Mouse (Mus musculus) liver, embryonic 12.5 days (tissue): ENCODE results near the gene Kctd3. TPM values are rescaled to one million over a fixed set of nuclear protein-coding genes. Genes with fewer than 3 reads are reported as not detected.

Source experiments
- ATAC-seq: fragments of 200-750 bp; cut with Nextera tagmentation; 2 replicates; pipeline ENCODE4 v1.8.0; 2017; ENCODE audit warnings: moderate number of reproducible peaks, mild to moderate bottlenecking, moderate library complexity
- H3K27ac ChIP-seq: fragments of 300-500 bp; sonication (generic); 2 replicates; pipeline ENCODE4 v1.5.1; 2016; ENCODE audit warnings: mild to moderate bottlenecking
- H3K27me3 ChIP-seq: fragments of 300-500 bp; sonication (generic); replicated peaks from 2 replicates; pipeline ENCODE4 v1.6.1; 2016; ENCODE audit warnings: mild to moderate bottlenecking, moderate library complexity
- H3K36me3 ChIP-seq: fragments of 300-500 bp; sonication (generic); 2 replicates; pipeline ENCODE4 v1.6.1; 2016; ENCODE audit warnings: mild to moderate bottlenecking, moderate library complexity
- H3K4me1 ChIP-seq: fragments of 300-500 bp; sonication (generic); 2 replicates; pipeline ENCODE4 v1.6.1; 2016
- H3K4me2 ChIP-seq: fragments of 300-500 bp; sonication (generic); 2 replicates; pipeline ENCODE4 v1.6.1; 2016; ENCODE audit warnings: mild to moderate bottlenecking, moderate library complexity
- H3K4me3 ChIP-seq: fragments of 300-500 bp; sonication (generic); 2 replicates; pipeline ENCODE4 v1.5.1; 2016; ENCODE audit warnings: mild to moderate bottlenecking, moderate library complexity
- H3K9ac ChIP-seq: fragments of 300-500 bp; sonication (generic); 2 replicates; pipeline ENCODE4 v1.6.1; 2016; ENCODE audit warnings: mild to moderate bottlenecking, moderate library complexity
- H3K9me3 ChIP-seq: fragments of 300-500 bp; sonication (generic); replicated peaks from 2 replicates; pipeline ENCODE4 v1.6.1; 2016; ENCODE audit warnings: mild to moderate bottlenecking, moderate library complexity
- whole genome bisulfite sequencing: fragments of 180-500 bp; shearing (Covaris S2); methylation state at CpG from one replicate; pipeline ENCODE4 v1.1.7; 2016; ENCODE audit not compliant: insufficient replicate concordance; 5-methylcytosine and 5-hydroxymethylcytosine counted together
- polyA plus RNA-seq: library from polyadenylated mRNA; unstranded; fragments of >200 nt; fragmentation: Nextera tagmentation; extraction: Ambion mirVana; gene quantifications from 2 replicates; pipeline ENCODE4 v1.2.1, GENCODE M21; 2016

Gene Kctd3
- polyA plus RNA-seq, 1 experiment from 2014 or later, result 18.3 TPM

DNA sequence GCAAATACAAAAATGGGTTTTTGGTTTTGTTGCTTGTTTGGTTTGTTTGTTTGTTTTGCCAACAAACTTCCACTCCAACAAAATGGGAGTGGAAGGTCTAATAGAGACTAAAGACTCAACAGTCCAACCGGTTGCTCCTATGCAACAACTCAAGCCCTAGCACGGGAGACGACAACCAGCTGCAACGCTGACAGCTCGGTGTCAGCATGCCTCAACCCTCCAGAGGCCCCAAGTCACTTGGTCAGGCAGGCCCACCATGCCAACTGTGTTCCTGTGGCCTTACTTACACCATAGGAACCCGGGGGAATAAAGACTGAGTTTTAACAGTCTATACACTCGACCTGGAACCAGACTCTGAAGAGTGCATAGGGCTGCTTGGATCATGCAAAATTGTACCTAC, 815 bp downstream of the Kctd3 start:
- Histone ChIP-seq H3K9me3 (no peaks in the 10 kb centered on the region), H3K27ac (peak overlapping the region; percentile 78), H3K4me2 (peak overlapping the region; percentile 91), H3K36me3 (peaks cover 24% of the 10 kb centered on the region), H3K9ac (peak overlapping the region; percentile 96), H3K4me3 (peak overlapping the region; percentile 100), H3K4me1 (peaks cover 32% of the 10 kb centered on the region), H3K27me3 (peaks cover 7% of the 10 kb centered on the region)
- WGBS, result 3% methylated on average over 7 of the region's 7 CpGs
- peak; percentile 30 for ATAC-seq

DNA sequence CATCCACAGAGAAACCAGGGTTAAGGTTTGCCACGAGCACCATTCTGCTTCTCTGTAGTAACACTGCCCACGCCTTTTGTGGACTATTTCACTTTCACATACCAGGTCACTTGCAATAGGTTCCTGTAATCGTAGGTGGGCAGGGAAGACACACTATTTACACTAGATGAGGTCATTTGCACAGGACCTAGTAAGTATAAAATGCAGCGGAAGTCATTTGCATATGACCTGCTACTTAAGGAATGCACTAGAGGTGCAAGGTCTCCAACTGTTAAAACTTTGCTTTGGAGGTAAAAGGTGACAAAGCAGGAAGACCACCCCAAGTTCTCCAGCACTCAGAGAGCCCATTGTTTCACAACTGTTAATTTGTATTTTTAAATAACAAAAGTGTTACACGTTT, 1.4 kb downstream of the Kctd3 start:
- H3K27me3 ChIP-seq, result 0 out of 2 replicates have a peak, but pooled peaks cover 3% of the 10 kb centered on the region
- peak overlapping the region; percentile 91 for H3K4me2 ChIP-seq
- H3K4me1 ChIP-seq, result peaks cover 32% of the 10 kb centered on the region
- no peak for ATAC-seq
- peak overlapping the region; percentile 100 for H3K4me3 ChIP-seq
- H3K9me3 ChIP-seq, result no peaks in the 10 kb centered on the region
- 57% methylated on average over 5 of the region's 5 CpGs for WGBS
- H3K27ac ChIP-seq, result no peak overlapping the region
- H3K9ac ChIP-seq, result peak overlapping the region; percentile 96
- peaks cover 26% of the 10 kb centered on the region for H3K36me3 ChIP-seq

- Histone ChIP-seq H3K9ac (no peak overlapping the region), H3K27me3 (no peaks in the 10 kb centered on the region), H3K27ac (no peak overlapping the region), H3K4me3 (no peak overlapping the region), H3K4me2 (no peak overlapping the region), H3K9me3 (no peaks in the 10 kb centered on the region), H3K4me1 (peaks cover 32% of the 10 kb centered on the region), H3K36me3 (peaks cover 40% of the 10 kb centered on the region)
- 88% methylated on average over 1 of the region's 1 CpGs for WGBS
- ATAC-seq, result no peak
Observed at GRCm38 (mm10) chr1:189004774-189005173, 2.9 kb downstream of the Kctd3 start.

DNA sequence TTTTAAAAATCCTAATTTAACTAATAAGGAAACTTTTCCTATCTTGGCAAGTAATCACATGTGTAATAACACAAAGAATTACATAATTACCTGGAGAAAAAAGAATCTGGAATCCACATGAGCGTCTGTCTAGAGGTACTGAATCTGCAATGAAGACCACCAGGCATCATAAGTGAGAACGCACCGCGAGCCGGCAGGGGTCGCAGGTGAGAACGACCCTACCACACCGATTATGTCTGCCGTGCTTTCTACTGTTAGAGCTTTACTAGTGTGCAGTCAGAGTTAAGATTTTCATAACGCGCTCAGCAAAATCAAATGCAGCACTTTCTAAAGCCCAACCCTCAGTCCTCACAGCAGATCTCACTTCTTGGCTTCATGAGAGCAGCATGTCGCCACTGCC, 5.8 kb downstream of the Kctd3 start:
- WGBS, result 86% methylated on average over 12 of the region's 12 CpGs
- H3K36me3 ChIP-seq, result peaks cover 68% of the 10 kb centered on the region

DNA sequence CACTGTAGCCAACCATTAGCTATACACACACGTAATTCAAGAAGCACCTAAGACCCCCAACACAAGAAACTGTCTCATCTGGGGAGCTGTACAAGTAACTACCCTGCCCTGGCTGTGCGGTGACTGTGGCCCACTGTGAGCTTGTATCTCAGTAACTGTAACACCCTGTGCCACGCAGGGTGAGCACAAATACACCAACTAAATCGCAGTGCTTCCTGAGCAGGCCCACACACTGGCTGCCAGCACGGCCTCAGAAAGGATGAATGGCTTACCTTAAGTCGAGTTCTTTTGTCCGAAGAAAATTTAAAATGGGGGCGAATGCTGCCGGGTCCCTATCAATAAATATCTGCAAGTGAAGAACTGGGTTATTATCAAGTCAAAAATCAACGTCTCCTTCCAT, 7.7 kb downstream of the Kctd3 start:
- Histone ChIP-seq H3K9me3 (no peaks in the 10 kb centered on the region), H3K9ac (no peak overlapping the region), H3K27me3 (no peaks in the 10 kb centered on the region), H3K4me3 (no peak overlapping the region), H3K4me2 (no peak overlapping the region), H3K36me3 (peaks cover 79% of the 10 kb centered on the region), H3K27ac (no peak overlapping the region), H3K4me1 (peaks cover 6% of the 10 kb centered on the region; the same call in 1 of the 2 replicates)
- ATAC-seq, result no peak
- 87% methylated on average over 10 of the region's 10 CpGs for WGBS

More for the DNA sequence above, 5.8 kb downstream of the Kctd3 start:
- H3K27ac ChIP-seq, result no peak overlapping the region
- no peaks in the 10 kb centered on the region for H3K9me3 ChIP-seq
- no peaks in the 10 kb centered on the region for H3K27me3 ChIP-seq
- H3K4me2 ChIP-seq, result no peak overlapping the region
- peaks cover 23% of the 10 kb centered on the region for H3K4me1 ChIP-seq
- no peak for ATAC-seq
- H3K4me3 ChIP-seq, result no peak overlapping the region
- H3K9ac ChIP-seq, result no peak overlapping the region

DNA sequence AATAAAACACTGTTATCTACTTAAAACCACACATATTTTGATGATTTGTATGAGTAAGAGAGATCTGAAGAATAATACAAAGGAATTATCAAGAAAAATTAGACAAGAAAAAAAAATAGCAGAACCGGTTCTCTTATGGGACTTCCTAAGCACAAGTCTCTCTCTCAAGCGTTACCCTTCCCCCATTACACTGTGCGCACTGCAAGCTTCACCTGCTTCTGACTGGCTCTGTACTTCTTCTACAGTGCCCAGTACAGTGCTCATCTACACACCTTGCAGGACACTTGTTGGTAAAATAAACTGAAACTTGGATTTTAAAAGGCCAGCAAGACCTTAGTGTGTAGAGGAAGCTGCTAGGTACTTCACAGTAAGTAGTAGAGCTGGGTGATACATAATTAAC, 9.7 kb downstream of the Kctd3 start:
- no peaks in the 10 kb centered on the region for H3K4me1 ChIP-seq
- no peaks in the 10 kb centered on the region for H3K27me3 ChIP-seq
- 95% methylated on average over 3 of the region's 3 CpGs for WGBS
- H3K9me3 ChIP-seq, result no peaks in the 10 kb centered on the region
- H3K4me2 ChIP-seq, result no peak overlapping the region
- no peak overlapping the region for H3K27ac ChIP-seq
- no peak overlapping the region for H3K9ac ChIP-seq
- H3K36me3 ChIP-seq, result peaks cover 90% of the 10 kb centered on the region
- no peak for ATAC-seq
- H3K4me3 ChIP-seq, result no peak overlapping the region

DNA sequence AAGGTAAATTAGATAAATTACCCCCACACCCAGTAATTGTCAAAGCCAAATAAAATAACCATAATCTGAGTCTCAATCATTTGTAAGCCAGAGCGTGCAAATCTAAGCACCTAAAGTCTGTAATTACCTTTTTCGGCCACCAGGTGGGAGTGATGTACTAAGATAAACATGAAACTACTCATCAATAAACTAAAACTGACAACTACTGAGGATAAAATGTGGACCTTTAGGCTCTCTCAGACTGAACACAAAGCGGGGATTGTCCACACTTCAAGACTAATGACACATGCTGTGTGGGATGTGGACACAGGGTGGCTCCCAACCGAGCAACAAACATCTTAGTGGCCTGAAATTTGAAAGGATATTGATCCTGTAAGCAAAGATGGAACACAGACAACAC, 14.4 kb downstream of the Kctd3 start:
- H3K4me1 ChIP-seq, result no peaks in the 10 kb centered on the region
- no peaks in the 10 kb centered on the region for H3K27me3 ChIP-seq
- H3K9me3 ChIP-seq, result no peaks in the 10 kb centered on the region
- no peak overlapping the region for H3K27ac ChIP-seq
- no peak overlapping the region for H3K4me3 ChIP-seq
- 50% methylated on average over 4 of the region's 4 CpGs for WGBS
- peaks cover 92% of the 10 kb centered on the region for H3K36me3 ChIP-seq
- ATAC-seq, result no peak
- H3K9ac ChIP-seq, result no peak overlapping the region
- H3K4me2 ChIP-seq, result no peak overlapping the region

DNA sequence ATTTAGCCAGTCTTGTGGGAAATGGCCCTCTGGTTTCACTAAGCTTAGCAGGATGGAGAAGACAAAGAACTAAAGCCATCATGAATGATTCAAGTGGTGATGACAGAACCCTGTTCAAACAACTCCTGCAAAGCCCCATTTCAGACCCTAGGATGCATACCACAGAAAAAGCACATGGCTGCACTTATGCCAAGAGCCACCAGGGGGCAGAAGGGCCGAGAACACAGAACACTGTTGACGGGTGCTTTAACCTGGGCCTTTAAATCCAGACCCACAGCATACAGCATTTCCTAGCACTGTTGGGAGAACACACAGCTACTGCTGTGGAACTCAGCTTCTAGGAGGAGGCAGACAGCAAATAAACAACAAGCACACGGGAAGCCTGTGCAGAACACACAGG, 27.6 kb downstream of the Kctd3 start:
- peaks cover 92% of the 10 kb centered on the region for H3K36me3 ChIP-seq
- peak; percentile 80 for ATAC-seq
- no peaks in the 10 kb centered on the region for H3K9me3 ChIP-seq
- H3K27ac ChIP-seq, result 0 out of 2 replicates have a peak overlapping the region, but pooled peaks have one; percentile 45
- WGBS, result 33% methylated on average over 3 of the region's 3 CpGs
- no peaks in the 10 kb centered on the region for H3K27me3 ChIP-seq
- H3K9ac ChIP-seq, result no peak overlapping the region
- no peak overlapping the region for H3K4me2 ChIP-seq
- peaks cover 4% of the 10 kb centered on the region for H3K4me1 ChIP-seq
- H3K4me3 ChIP-seq, result no peak overlapping the region

DNA sequence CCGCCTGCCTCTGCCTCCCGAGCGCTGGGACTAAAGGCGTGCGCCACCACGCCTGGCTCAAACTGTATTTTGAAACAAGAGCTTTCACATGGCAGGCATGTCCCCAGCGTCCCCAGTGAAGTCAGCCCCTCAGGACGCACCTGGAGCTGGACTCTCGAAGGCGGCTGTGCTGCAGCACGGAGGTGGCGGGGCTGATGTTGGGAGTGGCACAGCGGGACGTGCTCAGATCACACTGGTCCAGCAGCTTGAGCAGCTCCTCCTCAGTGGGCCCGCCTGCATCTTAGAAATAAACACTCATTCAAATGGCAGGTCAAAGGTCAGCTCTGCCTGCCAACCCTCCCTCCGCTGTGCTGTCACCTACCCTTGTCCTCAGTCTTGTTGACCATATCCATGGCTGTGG, 33.7 kb downstream of the Kctd3 start:
- 0 out of 2 replicates have a peak overlapping the region, but pooled peaks have one; percentile 9 for H3K9ac ChIP-seq

GRCm38 (mm10) chr1:188973078-188973477, 34.6 kb downstream of the Kctd3 start:
- H3K27ac ChIP-seq, result peak overlapping the region; percentile 97
- no peak overlapping the region for H3K4me3 ChIP-seq
- no peaks in the 10 kb centered on the region for H3K9me3 ChIP-seq
- WGBS, result 35% methylated on average over 6 of the region's 6 CpGs
- peak overlapping the region; percentile 57 for H3K4me2 ChIP-seq
- peaks cover 92% of the 10 kb centered on the region for H3K36me3 ChIP-seq
- peak; percentile 97 for ATAC-seq
- H3K27me3 ChIP-seq, result no peaks in the 10 kb centered on the region
- H3K4me1 ChIP-seq, result peaks cover 45% of the 10 kb centered on the region
- H3K9ac ChIP-seq, result peak overlapping the region; percentile 65

More for the DNA sequence above, 33.7 kb downstream of the Kctd3 start:
- Histone ChIP-seq H3K4me3 (no peak overlapping the region), H3K27me3 (no peaks in the 10 kb centered on the region), H3K9me3 (no peaks in the 10 kb centered on the region), H3K27ac (peak overlapping the region; percentile 95), H3K4me1 (peaks cover 44% of the 10 kb centered on the region), H3K36me3 (peaks cover 92% of the 10 kb centered on the region), H3K4me2 (no peak overlapping the region)
- 84% methylated on average over 16 of the region's 16 CpGs for WGBS
- peak; percentile 74 for ATAC-seq

GRCm38 (mm10) chr1:188952501-188952900, 55.1 kb downstream of the Kctd3 start:
- WGBS, result 63% methylated on average over 4 of the region's 4 CpGs
- H3K9ac ChIP-seq, result no peak overlapping the region
- H3K4me1 ChIP-seq, result peaks cover 5% of the 10 kb centered on the region; the same call in 1 of the 2 replicates
- H3K4me3 ChIP-seq, result no peak overlapping the region
- H3K36me3 ChIP-seq, result no peaks in the 10 kb centered on the region
- H3K27ac ChIP-seq, result no peak overlapping the region
- no peak overlapping the region for H3K4me2 ChIP-seq
- no peak for ATAC-seq
- 0 out of 2 replicates have a peak, but pooled peaks cover 4% of the 10 kb centered on the region for H3K27me3 ChIP-seq
- H3K9me3 ChIP-seq, result no peaks in the 10 kb centered on the region

- H3K4me1 ChIP-seq, result peaks cover 13% of the 10 kb centered on the region
- no peak overlapping the region for H3K27ac ChIP-seq
- WGBS, result 86% methylated on average over 6 of the region's 6 CpGs
Observed at GRCm38 (mm10) chr1:188951091-188951490, 56.5 kb downstream of the Kctd3 start.

DNA sequence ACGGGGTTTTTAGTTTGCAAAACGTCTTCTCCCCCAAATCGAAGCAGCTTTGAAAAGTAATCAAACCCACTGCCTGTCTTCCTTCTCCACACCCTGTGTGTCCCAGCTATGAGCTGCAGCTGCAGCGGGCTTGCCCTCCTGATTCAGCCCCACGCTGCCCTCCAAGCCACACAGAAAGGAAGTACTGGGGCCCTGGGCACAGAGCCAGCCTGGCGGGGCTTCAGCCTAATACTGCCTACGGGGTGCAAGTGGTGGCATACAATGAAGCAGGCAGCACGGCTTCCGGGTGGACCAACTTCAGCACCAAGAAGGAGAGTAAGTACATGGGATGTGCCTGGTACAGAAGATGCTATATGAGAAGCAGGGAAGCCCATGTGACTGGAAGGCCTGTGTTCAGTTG, 59.4 kb downstream of the Kctd3 start:
- H3K4me2 ChIP-seq, result no peak overlapping the region

More at GRCm38 (mm10) chr1:188951091-188951490, 56.5 kb downstream of the Kctd3 start:
- no peak overlapping the region for H3K4me3 ChIP-seq
- no peak overlapping the region for H3K4me2 ChIP-seq
- 0 out of 2 replicates have a peak, but pooled peaks cover 4% of the 10 kb centered on the region for H3K27me3 ChIP-seq
- no peaks in the 10 kb centered on the region for H3K36me3 ChIP-seq
- ATAC-seq, result no peak
- no peaks in the 10 kb centered on the region for H3K9me3 ChIP-seq
- H3K9ac ChIP-seq, result no peak overlapping the region

More for the DNA sequence above, 59.4 kb downstream of the Kctd3 start:
- H3K4me1 ChIP-seq, result peaks cover 13% of the 10 kb centered on the region
- H3K9me3 ChIP-seq, result no peaks in the 10 kb centered on the region
- no peak overlapping the region for H3K9ac ChIP-seq
- no peaks in the 10 kb centered on the region; the same call in 1 of the 2 replicates for H3K27me3 ChIP-seq
- no peak for ATAC-seq
- WGBS, result 67% methylated on average over 9 of the region's 9 CpGs
- no peak overlapping the region for H3K27ac ChIP-seq
- no peak overlapping the region for H3K4me3 ChIP-seq
- H3K36me3 ChIP-seq, result no peaks in the 10 kb centered on the region
